In genomic region chr1:43504235-43504634, GRCm38 (mm10) we compare ENCODE assay signal across 9 mouse cellular contexts. TPM values are rescaled to one million over a fixed set of nuclear protein-coding genes. Genes with fewer than 3 reads are reported as not detected.
DNase-seq lines count a peak whose midpoint lies in the region; ATAC-seq and TF ChIP-seq lines count a peak whose summit lies in the region.
"Had no signal": no experiment of that assay in that cellular context is flagged by ENCODE, and none has a peak within 500 bp of the region (broad histone marks: within the 10 kb centered on the region; RNA-seq: fewer than 3 reads in every experiment).

No protein-coding gene starts in this region.

- ATAC-seq in midbrain, embryonic 11.5 days (ENCODE audit: low FRiP score) = peak; percentile 85
- peak; percentile 88 for ATAC-seq in hindbrain, embryonic 13.5 days (ENCODE audit: low FRiP score)
- ATAC-seq: intestine, embryonic 16.5 days had no signal

- no peak overlapping the region for H3K27ac ChIP-seq in midbrain, embryonic 11.5 days (ENCODE audit: low read depth, low read length)
- H3K27ac ChIP-seq in midbrain, embryonic 10.5 days (replicated peaks) = no peak overlapping the region
- H3K27ac ChIP-seq in cerebellum, adult 2 months (ENCODE audit: insufficient read depth, low read length) = no peak overlapping the region
- H3K27ac ChIP-seq in hindbrain, embryonic 13.5 days = peak overlapping the region; percentile 60; the same call in 1 of the 2 replicates

- no peaks in the 10 kb centered on the region for H3K36me3 ChIP-seq in midbrain, embryonic 11.5 days (ENCODE audit: control insufficient read depth, insufficient read depth, low read length)
- H3K36me3 ChIP-seq in midbrain, embryonic 10.5 days = peaks cover 6% of the 10 kb centered on the region
- H3K36me3 ChIP-seq in hindbrain, embryonic 13.5 days = no peaks in the 10 kb centered on the region

- peak; percentile 73 for DNase-seq in midbrain, embryonic 11.5 days (ENCODE audit: low spot score, missing footprints)
- DNase-seq in midbrain, embryonic 10.5 days (ENCODE audit: low spot score) = no peak
- DNase-seq in cerebellum, adult 2 months = peak; percentile 30 to 46
- peak; percentile 79 for DNase-seq in retina, embryonic 14.5 days (ENCODE audit: low spot score)
- DNase-seq in urinary bladder, adult 2 months (ENCODE audit: low spot score) = no peak
- DNase-seq in spleen, postnatal 14 days (ENCODE audit: low spot score in 2 of 2) = no peak
- DNase-seq in thymus, postnatal 0 days (ENCODE audit: low spot score) = no peak

- no peak overlapping the region for H3K9ac ChIP-seq in midbrain, embryonic 11.5 days (ENCODE audit: low read length)
- no peak overlapping the region for H3K9ac ChIP-seq in hindbrain, embryonic 13.5 days

- H3K27me3 ChIP-seq in midbrain, embryonic 11.5 days (ENCODE audit: control insufficient read depth, insufficient read depth, low read length) = no peaks in the 10 kb centered on the region
- no peaks in the 10 kb centered on the region for H3K27me3 ChIP-seq in midbrain, embryonic 10.5 days (ENCODE audit: low read depth, poor library complexity, severe bottlenecking)
- H3K27me3 ChIP-seq in cerebellum, adult 2 months (ENCODE audit: control insufficient read depth, insufficient read depth, low read length) = no peaks in the 10 kb centered on the region
- H3K27me3 ChIP-seq in hindbrain, embryonic 13.5 days = no peaks in the 10 kb centered on the region

- H3K4me2 ChIP-seq in midbrain, embryonic 11.5 days = no peak overlapping the region
- H3K4me2 ChIP-seq in hindbrain, embryonic 13.5 days = no peak overlapping the region

- no peaks in the 10 kb centered on the region for H3K9me3 ChIP-seq in midbrain, embryonic 11.5 days (ENCODE audit: control insufficient read depth, low read length)
- 0 out of 2 replicates have a peak, but pooled peaks cover 2% of the 10 kb centered on the region for H3K9me3 ChIP-seq in midbrain, embryonic 10.5 days (replicated peaks)
- no peaks in the 10 kb centered on the region for H3K9me3 ChIP-seq in hindbrain, embryonic 13.5 days

- peaks cover 9% of the 10 kb centered on the region for H3K4me1 ChIP-seq in midbrain, embryonic 11.5 days (ENCODE audit: control insufficient read depth, insufficient read depth, low read length)
- H3K4me1 ChIP-seq in midbrain, embryonic 10.5 days = peaks cover 25% of the 10 kb centered on the region
- H3K4me1 ChIP-seq in cerebellum, adult 2 months (ENCODE audit: control insufficient read depth, insufficient read depth, low read length) = peaks cover 8% of the 10 kb centered on the region
- H3K4me1 ChIP-seq in hindbrain, embryonic 13.5 days (replicated peaks) = peaks cover 62% of the 10 kb centered on the region

- no peak overlapping the region for H3K4me3 ChIP-seq in midbrain, embryonic 11.5 days (ENCODE audit: low read depth, low read length)
- H3K4me3 ChIP-seq in midbrain, embryonic 10.5 days = no peak overlapping the region
- H3K4me3 ChIP-seq in cerebellum, adult 2 months (replicated peaks; ENCODE audit: insufficient read depth, low read depth, low read length) = no peak overlapping the region
- H3K4me3 ChIP-seq in hindbrain, embryonic 13.5 days = no peak overlapping the region

- TF ChIP-seq POLR2A in cerebellum, adult 2 months (IDR thresholded peaks at IDR 0.05; ENCODE audit: borderline replicate concordance, insufficient read depth, low read length) = no peak

- TF ChIP-seq CTCF in cerebellum, adult 2 months (IDR thresholded peaks at IDR 0.05; ENCODE audit: borderline replicate concordance, insufficient read depth, low read depth, low read length) = no peak

- 18% methylated on average over 4 of the region's 4 CpGs for WGBS in midbrain, embryonic 11.5 days
- WGBS in midbrain, embryonic 10.5 days = 25% methylated on average over 4 of the region's 4 CpGs
- 10% methylated on average over 4 of the region's 4 CpGs for WGBS in cerebellum, adult 2 months
- WGBS in hindbrain, embryonic 13.5 days = 6% methylated on average over 4 of the region's 4 CpGs

RNA-seq across cellular contexts. Expression of gene Nck2, which starts 59.9 kb away (rescaled TPM):
- polyA plus RNA-seq in midbrain, embryonic 11.5 days (2014; fragmentation: Nextera tagmentation; extraction: Ambion mirVana) = 30.2 and 33.6 TPM in 2 replicates
- polyA plus RNA-seq in midbrain, embryonic 10.5 days (2016; fragmentation: Nextera tagmentation; extraction: Ambion mirVana) = 35.0 and 36.8 TPM in 2 replicates
- polyA plus RNA-seq in cerebellum, adult 2 months (2012; rRNA removed) = 21.0 and 23.1 TPM in 2 replicates
- polyA plus RNA-seq in hindbrain, embryonic 13.5 days (2015; fragmentation: Nextera tagmentation; extraction: Ambion mirVana) = 37.1 and 42.7 TPM in 2 replicates
- polyA plus RNA-seq in urinary bladder, adult 2 months (2012; rRNA removed) = 30.4 and 32.4 TPM in 2 replicates
- 85.5 and 103 TPM in 2 replicates for polyA plus RNA-seq in thymus, postnatal 0 days (2015; fragmentation: Nextera tagmentation; extraction: Ambion mirVana)

Comparison
In these comparisons a context has a peak if more than half of its experiments do, and no peak if none do; other contexts are left out.
1. DNase-seq: peak in midbrain, embryonic 11.5 days (single experiment), cerebellum, adult 2 months (2 of 2) and retina, embryonic 14.5 days (single experiment); none in midbrain, embryonic 10.5 days (single experiment), urinary bladder, adult 2 months (single experiment), spleen, postnatal 14 days (0 of 2) and thymus, postnatal 0 days (single experiment).